Mouse (Mus musculus) G1E (cell line): Measurements from ENCODE around the gene Exoc5. TPM values are rescaled to one million over a fixed set of nuclear protein-coding genes. Genes with fewer than 3 reads are reported as not detected.

ENCODE experiments used
- ATAC-seq: 2 replicates; pipeline ENCODE4 v1.8.0; 2016; ENCODE audit warnings: mild to moderate bottlenecking; ENCODE audit not compliant: insufficient number of reproducible peaks, poor library complexity, low FRiP score, severe bottlenecking; ENCODE audit errors: extremely low read depth
- DNase-seq: peaks from one replicate; pipeline ENCODE4 v3.0.0; 2012; ENCODE audit warnings: low spot score
- H3K27me3 ChIP-seq: 2 replicates; pipeline ENCODE4 v1.6.1; 2012; ENCODE audit warnings: mild to moderate bottlenecking, low read length, inconsistent platforms; ENCODE audit not compliant: insufficient read depth
- H3K36me3 ChIP-seq: replicated peaks from 2 replicates; pipeline ENCODE3; 2012; ENCODE audit warnings: mild to moderate bottlenecking, inconsistent platforms
- H3K4me1 ChIP-seq: 2 replicates; pipeline ENCODE4 v1.6.1; 2012; ENCODE audit warnings: low read depth, low read length, inconsistent platforms, mixed read lengths; ENCODE audit not compliant: insufficient read depth
- H3K4me3 ChIP-seq: 2 replicates; pipeline ENCODE4 v1.5.1; 2012; ENCODE audit warnings: low read depth, mild to moderate bottlenecking, inconsistent platforms, low read length, moderate library complexity, mixed read lengths
- H3K9me3 ChIP-seq: replicated peaks from 2 replicates; pipeline ENCODE4 v1.6.1; 2012; ENCODE audit warnings: inconsistent platforms
- CTCF ChIP-seq: IDR thresholded peaks from 2 replicates; pipeline ENCODE4 v1.5.1; 2012; ENCODE audit warnings: low read depth, low read length, inconsistent platforms, mixed read lengths
- GATA1 ChIP-seq: IDR thresholded peaks from 2 replicates; pipeline ENCODE4 v1.6.1; 2012; ENCODE audit warnings: borderline replicate concordance, low read length, inconsistent platforms, mixed read lengths
- GATA2 ChIP-seq: IDR thresholded peaks from 2 replicates; pipeline ENCODE4 v1.6.1; 2012; ENCODE audit warnings: low read depth, low read length, inconsistent platforms, borderline replicate concordance
- POLR2AphosphoS5 ChIP-seq: IDR thresholded peaks from 2 replicates; pipeline ENCODE4 v1.6.1; 2012; ENCODE audit warnings: low read depth, low read length, inconsistent platforms; ENCODE audit not compliant: insufficient replicate concordance
- TAL1 ChIP-seq: conservative IDR thresholded peaks from 2 replicates; pipeline ENCODE4 v1.6.1; 2012; ENCODE audit warnings: low read depth, low read length, inconsistent platforms, mixed read lengths
- polyA plus RNA-seq: library from polyadenylated mRNA; stranded (reverse); fragments of >175 nt; gene quantifications from 2 replicates; pipeline ENCODE4 v1.2.3, GENCODE M21; 2012
- total RNA-seq, 2 experiments: library from RNA; stranded (forward) in 1 of 2; stranded (reverse) in 1 of 2; fragments of 200-1000 nt in 1 of 2; fragments of >200 nt in 1 of 2; fragmentation: Nextera tagmentation in 1 of 2; gene quantifications; 2 replicates each; pipeline ENCODE4 v1.2.3; 2014 to 2017

Exoc5 gene
- total and polyA plus RNA-seq, 3 experiments: 7.0 to 102 (median 70.8) TPM

DNA sequence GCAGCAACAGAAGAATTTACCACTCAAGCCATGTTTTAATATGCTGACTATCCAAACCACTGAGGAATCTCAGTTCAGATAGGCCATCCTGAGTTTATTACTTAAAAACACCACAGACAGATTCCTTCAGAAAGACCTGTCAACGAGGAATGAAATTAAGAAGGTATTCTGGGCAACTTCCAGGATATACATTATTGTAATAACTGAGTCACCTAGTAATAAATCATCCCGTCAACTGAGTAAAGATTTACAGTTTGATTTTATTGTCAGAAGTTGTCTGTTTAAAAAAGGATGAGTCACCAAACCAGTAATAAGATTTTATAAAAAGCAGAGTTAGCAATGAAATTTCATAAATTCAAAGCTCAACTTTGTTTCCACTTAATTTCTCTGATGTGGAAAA is 2.6 kb downstream of the Exoc5 start:
- H3K36me3 ChIP-seq: peaks cover 2% of the 10 kb centered on the region
- no peak for ATAC-seq
- H3K4me3 ChIP-seq: no peak overlapping the region
- H3K4me1 ChIP-seq: peaks cover 23% of the 10 kb centered on the region
- TF ChIP-seq GATA1: no peak
- TF ChIP-seq POLR2AphosphoS5: no peak
- no peak for TF ChIP-seq CTCF
- TF ChIP-seq GATA2: no peak
- no peak for TF ChIP-seq TAL1
- no peak for DNase-seq
- H3K9me3 ChIP-seq: no peaks in the 10 kb centered on the region
- H3K27me3 ChIP-seq: no peaks in the 10 kb centered on the region

GRCm38 (mm10) chr14:49049492-49049891 is 17.0 kb downstream of the Exoc5 start:
- ATAC-seq: peak; percentile 90
- no peak for TF ChIP-seq CTCF
- TF ChIP-seq GATA1: no peak
- peak; percentile 53 for TF ChIP-seq TAL1
- H3K4me1 ChIP-seq: peaks cover 25% of the 10 kb centered on the region
- peaks cover 16% of the 10 kb centered on the region for H3K36me3 ChIP-seq
- no peaks in the 10 kb centered on the region for H3K9me3 ChIP-seq
- H3K27me3 ChIP-seq: no peaks in the 10 kb centered on the region
- DNase-seq: peak; percentile 9
- H3K4me3 ChIP-seq: no peak overlapping the region

DNA sequence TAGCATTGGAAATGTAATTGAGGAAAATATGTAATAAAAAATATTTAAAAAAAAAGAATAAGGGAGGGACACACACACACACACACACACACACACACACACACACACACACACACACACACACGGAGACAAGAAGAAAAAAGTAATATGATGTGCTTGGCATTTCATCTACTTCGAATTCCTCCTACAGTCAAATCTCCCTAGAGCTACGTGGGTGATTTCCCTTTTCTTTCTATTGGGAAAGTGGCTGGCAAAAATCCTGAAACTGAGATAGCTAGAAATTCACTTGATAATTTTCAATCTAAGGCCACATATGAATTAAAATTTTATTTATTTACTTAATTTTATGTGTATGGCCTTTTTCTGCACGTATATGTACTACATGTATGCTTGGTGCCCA is 20.8 kb downstream of the Exoc5 start:
- Histone ChIP-seq H3K27me3 (no peaks in the 10 kb centered on the region), H3K4me1 (peaks cover 19% of the 10 kb centered on the region), H3K36me3 (peaks cover 17% of the 10 kb centered on the region), H3K4me3 (no peak overlapping the region), H3K9me3 (no peaks in the 10 kb centered on the region)
- DNase-seq: no peak
- no peak for ATAC-seq
- TF ChIP-seq GATA2 (no peak), CTCF (no peak), GATA1 (no peak), TAL1 (no peak), POLR2AphosphoS5 (no peak)

GRCm38 (mm10) chr14:49028991-49029390 is 37.5 kb downstream of the Exoc5 start:
- Histone ChIP-seq H3K9me3 (no peaks in the 10 kb centered on the region), H3K36me3 (peaks cover 25% of the 10 kb centered on the region), H3K4me3 (no peak overlapping the region), H3K4me1 (no peaks in the 10 kb centered on the region), H3K27me3 (no peaks in the 10 kb centered on the region)
- DNase-seq (no peak), ATAC-seq (no peak)
- TF ChIP-seq CTCF (no peak), POLR2AphosphoS5 (no peak), GATA2 (no peak), GATA1 (no peak), TAL1 (no peak)

DNA sequence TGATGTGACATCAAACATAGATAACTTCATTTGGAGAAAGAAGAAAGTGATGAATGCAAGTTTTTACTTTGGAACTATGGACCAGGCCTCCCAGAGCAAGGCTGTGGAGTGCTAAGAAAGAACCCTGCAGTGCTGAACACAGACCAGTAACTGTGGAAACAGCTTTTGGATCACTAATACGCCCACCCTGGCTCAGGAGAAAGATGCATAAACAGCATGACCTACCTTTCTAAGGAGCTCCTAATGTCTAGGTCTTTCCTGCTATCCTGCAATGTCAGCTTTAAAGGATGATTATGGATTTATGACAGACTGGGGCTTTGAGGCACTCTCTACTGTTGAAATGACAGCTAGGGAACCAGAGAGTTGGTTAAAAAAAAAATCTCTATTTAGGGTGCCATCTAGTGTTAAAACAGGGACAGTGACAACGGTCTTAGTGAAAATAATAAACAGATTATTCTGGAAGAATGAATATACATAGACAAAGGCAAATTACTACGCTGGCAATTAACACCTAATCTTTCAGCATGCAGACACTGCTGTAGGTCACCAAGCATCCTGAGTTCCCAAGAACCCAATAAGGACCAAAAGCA is 38.6 kb downstream of the Exoc5 start:
- DNase-seq: no peak
- TF ChIP-seq GATA1: no peak
- TF ChIP-seq GATA2: no peak
- no peak for TF ChIP-seq CTCF
- TF ChIP-seq POLR2AphosphoS5: no peak
- no peak for TF ChIP-seq TAL1
- Histone ChIP-seq H3K36me3 (peaks cover 20% of the 10 kb centered on the region), H3K4me3 (no peak overlapping the region), H3K27me3 (no peaks in the 10 kb centered on the region), H3K9me3 (no peaks in the 10 kb centered on the region), H3K4me1 (no peaks in the 10 kb centered on the region)
- no peak for ATAC-seq

DNA sequence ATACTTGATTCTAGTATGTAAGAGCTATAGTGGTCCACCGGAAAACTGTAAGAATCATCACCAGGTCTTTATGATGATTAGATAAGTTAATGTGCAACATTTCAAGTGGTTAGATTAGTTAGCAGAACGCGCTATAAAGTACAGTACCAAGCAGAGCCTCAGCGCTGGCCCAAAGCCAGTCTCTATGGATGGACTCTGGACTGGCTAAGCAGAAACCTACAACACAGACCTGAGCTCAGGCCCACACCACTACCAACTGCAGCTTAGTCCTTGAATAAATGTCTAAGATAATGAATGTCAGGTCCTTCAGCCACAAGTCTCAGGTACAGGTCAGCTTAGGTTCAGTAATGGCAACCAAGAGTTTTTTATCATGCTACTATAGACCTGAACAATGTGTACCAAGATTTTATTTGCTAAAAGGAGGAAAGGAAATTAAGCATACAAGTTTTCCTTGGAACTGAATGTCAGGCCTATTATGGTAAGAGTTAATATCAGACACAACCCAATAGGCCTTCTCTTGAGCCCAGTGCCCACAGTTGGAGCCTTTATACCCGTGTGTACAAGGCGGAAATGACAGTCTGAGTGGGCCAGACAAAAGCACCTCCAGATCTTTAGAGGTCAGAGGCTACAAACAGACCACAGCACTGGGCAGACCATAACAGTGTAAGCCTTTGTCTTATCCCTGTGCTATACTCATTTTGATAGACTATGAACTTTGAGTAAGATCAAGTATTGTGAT is 39.2 kb downstream of the Exoc5 start:
- Histone ChIP-seq H3K36me3 (peaks cover 20% of the 10 kb centered on the region), H3K9me3 (no peaks in the 10 kb centered on the region), H3K4me1 (no peaks in the 10 kb centered on the region), H3K4me3 (no peak overlapping the region), H3K27me3 (no peaks in the 10 kb centered on the region)
- TF ChIP-seq GATA2: no peak
- no peak for DNase-seq
- ATAC-seq: no peak
